ENCODE assay signal across 8 mouse cellular contexts in genomic region chr17:24151382-24151781, GRCm38 (mm10). TPM values are rescaled to one million over a fixed set of nuclear protein-coding genes. Genes with fewer than 3 reads are reported as not detected.
A peak's percentile ranks its signal among the peaks of the same experiment; 100 is the strongest.
DNase-seq lines count a peak whose midpoint lies in the region; ATAC-seq and TF ChIP-seq lines count a peak whose summit lies in the region.

No protein-coding gene starts in this region.

- H3K4me2 ChIP-seq in hindbrain, embryonic 11.5 days (replicated peaks; ENCODE audit: low read depth, low read length): peak overlapping the region; percentile 54; the same call in 1 of the 2 replicates
- peak overlapping the region; percentile 97 for H3K4me2 ChIP-seq in liver, embryonic 16.5 days (ENCODE audit: low read depth, low read length)

- peak overlapping the region; percentile 33; the same call in 1 of the 2 replicates for H3K9ac ChIP-seq in ES-Bruce4 (ENCODE audit: low read depth, poor library complexity, severe bottlenecking)
- no peak overlapping the region for H3K9ac ChIP-seq in hindbrain, embryonic 11.5 days (ENCODE audit: low read depth, low read length)
- peak overlapping the region; percentile 77 for H3K9ac ChIP-seq in liver, embryonic 16.5 days (ENCODE audit: low read depth, low read length)

- no peaks in the 10 kb centered on the region for H3K27me3 ChIP-seq in heart, embryonic 10.5 days (ENCODE audit: insufficient read depth, poor library complexity, severe bottlenecking)
- H3K27me3 ChIP-seq in ES-Bruce4 (ENCODE audit: control insufficient read depth, insufficient read depth, low read length, poor library complexity, severe bottlenecking): no peaks in the 10 kb centered on the region
- no peaks in the 10 kb centered on the region for H3K27me3 ChIP-seq in hindbrain, embryonic 11.5 days (ENCODE audit: control insufficient read depth, insufficient read depth, low read length)
- H3K27me3 ChIP-seq in liver, embryonic 16.5 days (ENCODE audit: control insufficient read depth, insufficient read depth, low read depth, low read length): no peaks in the 10 kb centered on the region

- no peak for TF ChIP-seq POLR2A in ES-Bruce4 (IDR thresholded peaks at IDR 0.05; ENCODE audit: insufficient read depth, low read length)

- no peak overlapping the region for H3K27ac ChIP-seq in heart, embryonic 10.5 days
- peak overlapping the region; percentile 6; the same call in 1 of the 2 replicates for H3K27ac ChIP-seq in ES-Bruce4 (ENCODE audit: insufficient read depth, low read length)
- H3K27ac ChIP-seq in hindbrain, embryonic 11.5 days (ENCODE audit: low read depth, low read length): no peak overlapping the region
- H3K27ac ChIP-seq in liver, embryonic 16.5 days (ENCODE audit: low read length): peak overlapping the region; percentile 94

- peak overlapping the region; percentile 62 for H3K4me3 ChIP-seq in heart, embryonic 10.5 days
- no peak overlapping the region for H3K4me3 ChIP-seq in ES-Bruce4 (ENCODE audit: low read depth, low read length)
- no peak overlapping the region; the same call in 1 of the 2 replicates for H3K4me3 ChIP-seq in hindbrain, embryonic 11.5 days (ENCODE audit: low read depth, low read length)
- peak overlapping the region; percentile 64 for H3K4me3 ChIP-seq in liver, embryonic 16.5 days (ENCODE audit: low read depth, low read length)

- H3K36me3 ChIP-seq in heart, embryonic 10.5 days: peaks cover 18% of the 10 kb centered on the region; the same call in 1 of the 2 replicates
- no peaks in the 10 kb centered on the region for H3K36me3 ChIP-seq in ES-Bruce4 (ENCODE audit: control insufficient read depth, insufficient read depth, low read length, poor library complexity, severe bottlenecking)
- H3K36me3 ChIP-seq in hindbrain, embryonic 11.5 days (ENCODE audit: control insufficient read depth, insufficient read depth, low read length): no peaks in the 10 kb centered on the region
- H3K36me3 ChIP-seq in liver, embryonic 16.5 days (ENCODE audit: control insufficient read depth, insufficient read depth): peaks cover 2% of the 10 kb centered on the region; the same call in 1 of the 2 replicates

- no peak for ATAC-seq in hindbrain, embryonic 11.5 days (ENCODE audit: low FRiP score)
- ATAC-seq in liver, embryonic 16.5 days (ENCODE audit: low read depth): no peak

- TF ChIP-seq CTCF in ES-Bruce4 (IDR thresholded peaks at IDR 0.05; ENCODE audit: low read depth, low read length): no peak

- H3K4me1 ChIP-seq in heart, embryonic 10.5 days: peaks cover 10% of the 10 kb centered on the region; the same call in 1 of the 2 replicates
- H3K4me1 ChIP-seq in ES-Bruce4 (ENCODE audit: control insufficient read depth, insufficient read depth, low read length): no peaks in the 10 kb centered on the region
- no peaks in the 10 kb centered on the region for H3K4me1 ChIP-seq in hindbrain, embryonic 11.5 days (replicated peaks; ENCODE audit: control insufficient read depth, insufficient read depth, low read length)
- H3K4me1 ChIP-seq in liver, embryonic 16.5 days (ENCODE audit: control insufficient read depth, low read depth, low read length): peaks cover 30% of the 10 kb centered on the region

- no peaks in the 10 kb centered on the region for H3K9me3 ChIP-seq in heart, embryonic 10.5 days
- no peaks in the 10 kb centered on the region for H3K9me3 ChIP-seq in ES-Bruce4 (replicated peaks; ENCODE audit: control insufficient read depth, insufficient read depth, low read length, poor library complexity, severe bottlenecking)
- no peaks in the 10 kb centered on the region for H3K9me3 ChIP-seq in hindbrain, embryonic 11.5 days (ENCODE audit: control insufficient read depth, low read length)
- no peaks in the 10 kb centered on the region for H3K9me3 ChIP-seq in liver, embryonic 16.5 days (replicated peaks; ENCODE audit: control insufficient read depth, low read length)

- no peak for DNase-seq in heart, embryonic 10.5 days (ENCODE audit: low spot score)
- no peak for DNase-seq in heart, adult 11 months
- no peak for DNase-seq in hindbrain, embryonic 11.5 days (ENCODE audit: low spot score)
- DNase-seq in thymus, postnatal 10 days (ENCODE audit: low spot score in 2 of 2): no peak
- no peak for DNase-seq in layer of hippocampus, postnatal 14 days (ENCODE audit: low spot score in 2 of 2)
- no peak for DNase-seq in spleen, postnatal 10 days (ENCODE audit: low spot score in 2 of 2)

- WGBS in heart, embryonic 10.5 days: 16% methylated on average over 7 of the region's 7 CpGs
- WGBS in hindbrain, embryonic 11.5 days: 18% methylated on average over 7 of the region's 7 CpGs
- WGBS in liver, embryonic 16.5 days (ENCODE audit: insufficient replicate concordance): 18% methylated on average over 7 of the region's 7 CpGs

- TF ChIP-seq EP300 in ES-Bruce4 (IDR thresholded peaks at IDR 0.05; ENCODE audit: insufficient read depth, low read depth, low read length): no peak

RNA-seq across cellular contexts. Expression of gene Pdpk1, which starts 0.7 kb away (rescaled TPM):
- polyA plus RNA-seq in heart, embryonic 10.5 days (2016; fragmentation: Nextera tagmentation; extraction: Ambion mirVana): 33.0 and 38.7 TPM in 2 replicates
- polyA plus RNA-seq in ES-Bruce4 (2011; ENCODE audit: insufficient read depth, insufficient read length, low read depth, missing spikeins): 44.7 and 45.0 TPM in 2 replicates
- 46.5 and 61.7 TPM in 2 replicates for polyA plus RNA-seq in hindbrain, embryonic 11.5 days (2014; fragmentation: Nextera tagmentation; extraction: Ambion mirVana)
- polyA plus RNA-seq in liver, embryonic 16.5 days (2015; fragmentation: Nextera tagmentation; extraction: Ambion mirVana): 24.3 and 24.4 TPM in 2 replicates
- total RNA-seq in layer of hippocampus, postnatal 14 days (2021): 100 to 1,000 TPM; 102 to 107 TPM

RNA-seq across cellular contexts. Expression of gene Amdhd2, which starts 12.2 kb away (rescaled TPM):
- polyA plus RNA-seq in heart, embryonic 10.5 days (2016; fragmentation: Nextera tagmentation; extraction: Ambion mirVana): 40.0 and 44.5 TPM in 2 replicates
- 25.3 and 30.4 TPM in 2 replicates for polyA plus RNA-seq in ES-Bruce4 (2011; ENCODE audit: insufficient read depth, insufficient read length, low read depth, missing spikeins)
- 31.1 and 33.1 TPM in 2 replicates for polyA plus RNA-seq in hindbrain, embryonic 11.5 days (2014; fragmentation: Nextera tagmentation; extraction: Ambion mirVana)
- polyA plus RNA-seq in liver, embryonic 16.5 days (2015; fragmentation: Nextera tagmentation; extraction: Ambion mirVana): 20.7 and 25.0 TPM in 2 replicates
- 10 to 100 TPM; 27.4 to 33.7 TPM for total RNA-seq in layer of hippocampus, postnatal 14 days (2021)

RNA-seq across cellular contexts. Expression of gene Atp6v0c, which starts 18.1 kb away (rescaled TPM):
- 538 and 598 TPM in 2 replicates for polyA plus RNA-seq in heart, embryonic 10.5 days (2016; fragmentation: Nextera tagmentation; extraction: Ambion mirVana)
- polyA plus RNA-seq in ES-Bruce4 (2011; ENCODE audit: insufficient read depth, insufficient read length, low read depth, missing spikeins): 254 and 307 TPM in 2 replicates
- polyA plus RNA-seq in hindbrain, embryonic 11.5 days (2014; fragmentation: Nextera tagmentation; extraction: Ambion mirVana): 499 and 514 TPM in 2 replicates
- 352 and 382 TPM in 2 replicates for polyA plus RNA-seq in liver, embryonic 16.5 days (2015; fragmentation: Nextera tagmentation; extraction: Ambion mirVana)
- 1,000 to 10,000 TPM; 1,388 to 1,424 TPM for total RNA-seq in layer of hippocampus, postnatal 14 days (2021)

RNA-seq across cellular contexts. Expression of gene Tbc1d24, which starts 54.0 kb away (rescaled TPM):
- polyA plus RNA-seq in heart, embryonic 10.5 days (2016; fragmentation: Nextera tagmentation; extraction: Ambion mirVana): 5.3 TPM in 2 replicates
- polyA plus RNA-seq in ES-Bruce4 (2011; ENCODE audit: insufficient read depth, insufficient read length, low read depth, missing spikeins): 14.4 and 16.6 TPM in 2 replicates
- 6.2 and 6.3 TPM in 2 replicates for polyA plus RNA-seq in hindbrain, embryonic 11.5 days (2014; fragmentation: Nextera tagmentation; extraction: Ambion mirVana)
- 7.0 and 7.4 TPM in 2 replicates for polyA plus RNA-seq in liver, embryonic 16.5 days (2015; fragmentation: Nextera tagmentation; extraction: Ambion mirVana)
- total RNA-seq in layer of hippocampus, postnatal 14 days (2021): 10 to 100 TPM; 71.1 to 75.8 TPM

RNA-seq across cellular contexts. Expression of gene Ntn3, which starts 57.9 kb away (rescaled TPM):
- 1.9 and 3.6 TPM in 2 replicates for polyA plus RNA-seq in heart, embryonic 10.5 days (2016; fragmentation: Nextera tagmentation; extraction: Ambion mirVana)
- polyA plus RNA-seq in ES-Bruce4 (2011; ENCODE audit: insufficient read depth, insufficient read length, low read depth, missing spikeins): 0.88 and 0.96 TPM in 2 replicates
- polyA plus RNA-seq in hindbrain, embryonic 11.5 days (2014; fragmentation: Nextera tagmentation; extraction: Ambion mirVana): 4.4 and 5.0 TPM in 2 replicates
- polyA plus RNA-seq in liver, embryonic 16.5 days (2015; fragmentation: Nextera tagmentation; extraction: Ambion mirVana): 0.65 and 0.78 TPM in 2 replicates
- 10 to 100 TPM; 12.3 to 12.4 TPM for total RNA-seq in layer of hippocampus, postnatal 14 days (2021)

Comparison
In these comparisons a context has a peak if more than half of its experiments do, and no peak if none do; other contexts are left out.
1. H3K27ac ChIP-seq: peak in ES-Bruce4 (single experiment) and liver, embryonic 16.5 days (single experiment); none in heart, embryonic 10.5 days (single experiment) and hindbrain, embryonic 11.5 days (single experiment).
2. H3K4me3 ChIP-seq: peak in heart, embryonic 10.5 days (single experiment) and liver, embryonic 16.5 days (single experiment); none in ES-Bruce4 (single experiment) and hindbrain, embryonic 11.5 days (single experiment).